Mouse (Mus musculus) G1E (cell line): ENCODE results near the gene Nos1. TPM values are rescaled to one million over a fixed set of nuclear protein-coding genes. Genes with fewer than 3 reads are reported as not detected.

Source experiments
- ATAC-seq: 2 replicates; pipeline ENCODE4 v1.8.0; 2016; ENCODE audit warnings: mild to moderate bottlenecking; ENCODE audit not compliant: insufficient number of reproducible peaks, poor library complexity, low FRiP score, severe bottlenecking; ENCODE audit errors: extremely low read depth
- DNase-seq: peaks from one replicate; pipeline ENCODE4 v3.0.0; 2012; ENCODE audit warnings: low spot score
- H3K27me3 ChIP-seq: 2 replicates; pipeline ENCODE4 v1.6.1; 2012; ENCODE audit warnings: mild to moderate bottlenecking, low read length, inconsistent platforms; ENCODE audit not compliant: insufficient read depth
- H3K36me3 ChIP-seq: replicated peaks from 2 replicates; pipeline ENCODE3; 2012; ENCODE audit warnings: mild to moderate bottlenecking, inconsistent platforms
- H3K4me1 ChIP-seq: 2 replicates; pipeline ENCODE4 v1.6.1; 2012; ENCODE audit warnings: low read depth, low read length, inconsistent platforms, mixed read lengths; ENCODE audit not compliant: insufficient read depth
- H3K4me3 ChIP-seq: 2 replicates; pipeline ENCODE4 v1.5.1; 2012; ENCODE audit warnings: low read depth, mild to moderate bottlenecking, inconsistent platforms, low read length, moderate library complexity, mixed read lengths
- H3K9me3 ChIP-seq: replicated peaks from 2 replicates; pipeline ENCODE4 v1.6.1; 2012; ENCODE audit warnings: inconsistent platforms
- CTCF ChIP-seq: IDR thresholded peaks from 2 replicates; pipeline ENCODE4 v1.5.1; 2012; ENCODE audit warnings: low read depth, low read length, inconsistent platforms, mixed read lengths
- GATA1 ChIP-seq: IDR thresholded peaks from 2 replicates; pipeline ENCODE4 v1.6.1; 2012; ENCODE audit warnings: borderline replicate concordance, low read length, inconsistent platforms, mixed read lengths
- GATA2 ChIP-seq: IDR thresholded peaks from 2 replicates; pipeline ENCODE4 v1.6.1; 2012; ENCODE audit warnings: low read depth, low read length, inconsistent platforms, borderline replicate concordance
- POLR2AphosphoS5 ChIP-seq: IDR thresholded peaks from 2 replicates; pipeline ENCODE4 v1.6.1; 2012; ENCODE audit warnings: low read depth, low read length, inconsistent platforms; ENCODE audit not compliant: insufficient replicate concordance
- TAL1 ChIP-seq: conservative IDR thresholded peaks from 2 replicates; pipeline ENCODE4 v1.6.1; 2012; ENCODE audit warnings: low read depth, low read length, inconsistent platforms, mixed read lengths
- polyA plus RNA-seq: library from polyadenylated mRNA; stranded (reverse); fragments of >175 nt; gene quantifications from 2 replicates; pipeline ENCODE4 v1.2.3, GENCODE M21; 2012
- total RNA-seq, 2 experiments: library from RNA; stranded (forward) in 1 of 2; stranded (reverse) in 1 of 2; fragments of 200-1000 nt in 1 of 2; fragments of >200 nt in 1 of 2; fragmentation: Nextera tagmentation in 1 of 2; gene quantifications; 2 replicates each; pipeline ENCODE4 v1.2.3; 2014 to 2017

Nos1 gene
- total and polyA plus RNA-seq, 3 experiments = 0.05 TPM; not detected in 2

DNA sequence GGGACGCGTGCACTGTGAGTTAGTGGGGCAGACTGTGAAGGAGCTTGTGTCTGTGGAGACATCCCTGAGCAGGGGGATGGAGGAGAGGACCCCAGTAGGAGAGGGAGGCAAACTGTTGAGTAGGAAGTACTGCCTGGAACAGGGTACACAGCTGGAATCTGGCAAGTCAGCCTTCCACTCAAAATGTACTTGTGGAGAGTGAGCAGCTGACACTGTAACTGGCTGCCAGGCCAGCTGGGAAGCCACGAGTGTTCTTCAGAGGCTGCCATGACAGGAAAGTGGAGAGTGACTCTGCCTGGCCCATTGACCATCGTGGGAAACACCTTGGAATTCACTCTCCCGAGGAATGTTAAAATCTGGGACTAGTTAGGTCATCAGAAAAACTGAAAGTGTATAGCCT is 201.1 kb downstream of the Nos1 start:
- H3K27me3 ChIP-seq = no peaks in the 10 kb centered on the region
- H3K9me3 ChIP-seq = no peaks in the 10 kb centered on the region
- peaks cover 13% of the 10 kb centered on the region for H3K4me1 ChIP-seq
- TF ChIP-seq CTCF (no peak), GATA1 (no peak), POLR2AphosphoS5 (no peak), TAL1 (no peak)
- no peak for DNase-seq
- no peak for ATAC-seq
- peaks cover 92% of the 10 kb centered on the region for H3K36me3 ChIP-seq
- no peak overlapping the region for H3K4me3 ChIP-seq

DNA sequence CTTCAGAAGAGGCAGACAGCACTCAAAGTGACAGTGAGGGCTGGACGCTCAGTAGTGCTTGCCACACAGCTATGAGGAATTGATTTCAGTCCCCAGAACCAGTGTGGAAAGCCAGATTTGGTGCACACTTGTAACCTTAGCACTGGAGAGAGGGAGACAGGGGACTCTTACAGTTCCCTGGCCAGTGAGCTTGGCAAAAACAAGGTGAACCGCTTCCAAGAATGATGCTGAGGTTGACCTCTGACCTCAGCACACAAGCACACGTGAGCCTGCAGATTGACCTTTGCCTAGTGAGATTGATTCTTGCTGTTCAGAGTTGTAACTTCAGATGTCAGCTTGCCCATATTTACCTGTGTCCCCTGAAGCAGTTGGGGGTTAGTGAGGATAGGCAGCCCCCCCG is 205.5 kb downstream of the Nos1 start:
- Histone ChIP-seq H3K9me3 (no peaks in the 10 kb centered on the region), H3K27me3 (no peaks in the 10 kb centered on the region), H3K4me1 (no peaks in the 10 kb centered on the region), H3K36me3 (peaks cover 100% of the 10 kb centered on the region), H3K4me3 (no peak overlapping the region)
- TF ChIP-seq CTCF (no peak), TAL1 (no peak), GATA1 (no peak), GATA2 (no peak), POLR2AphosphoS5 (no peak)
- DNase-seq (no peak), ATAC-seq (no peak)

DNA sequence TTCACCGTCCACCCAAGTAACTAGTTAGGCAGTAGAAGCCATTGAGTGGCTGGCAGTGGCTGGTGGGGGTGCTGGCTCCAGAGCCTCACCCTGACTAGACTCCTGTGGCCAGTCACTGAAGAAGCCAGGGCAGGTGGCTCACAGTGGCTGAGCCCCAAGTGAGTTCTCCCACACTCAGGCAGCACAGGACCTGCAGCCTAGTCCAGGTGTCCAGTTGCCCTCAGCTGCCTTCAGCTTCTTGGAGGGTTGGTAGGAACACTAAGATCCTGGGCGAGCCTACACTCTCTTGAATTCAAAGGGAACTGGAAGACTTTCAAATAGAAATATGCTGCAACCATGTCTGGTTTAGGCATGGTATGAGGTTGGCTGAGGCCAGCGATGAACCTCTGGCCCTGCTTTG is 207.1 kb downstream of the Nos1 start:
- TF ChIP-seq CTCF (no peak), GATA2 (no peak), GATA1 (no peak), TAL1 (no peak), POLR2AphosphoS5 (no peak)
- Histone ChIP-seq H3K4me1 (no peaks in the 10 kb centered on the region), H3K4me3 (no peak overlapping the region), H3K9me3 (no peaks in the 10 kb centered on the region), H3K36me3 (peaks cover 100% of the 10 kb centered on the region), H3K27me3 (no peaks in the 10 kb centered on the region)
- ATAC-seq (no peak), DNase-seq (no peak)

DNA sequence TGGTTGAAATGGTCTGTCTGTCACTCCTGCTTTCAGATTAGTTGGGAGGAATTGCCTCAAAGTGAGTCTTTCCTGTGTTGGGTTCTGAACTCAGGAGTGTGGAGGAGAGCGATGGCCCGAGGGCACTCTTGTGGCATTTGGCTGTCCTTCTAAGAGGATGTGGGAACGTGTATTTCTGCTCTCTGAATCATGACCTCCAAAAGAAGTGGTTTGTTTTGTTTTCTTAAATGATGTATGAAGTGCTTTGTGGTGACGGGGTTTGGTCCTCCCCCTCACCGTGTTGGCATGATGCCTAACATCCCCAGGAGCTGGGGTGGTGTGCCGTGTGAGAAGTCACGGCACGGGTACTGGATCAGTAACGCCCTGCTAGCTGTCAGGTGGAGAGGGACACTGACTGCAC is 207.5 kb downstream of the Nos1 start:
- no peak overlapping the region for H3K4me3 ChIP-seq
- no peak for ATAC-seq
- no peak for TF ChIP-seq POLR2AphosphoS5
- no peak for TF ChIP-seq CTCF
- TF ChIP-seq GATA2 = no peak
- TF ChIP-seq TAL1 = no peak
- no peak for TF ChIP-seq GATA1
- DNase-seq = no peak
- no peaks in the 10 kb centered on the region for H3K27me3 ChIP-seq
- H3K4me1 ChIP-seq = no peaks in the 10 kb centered on the region
- H3K36me3 ChIP-seq = peaks cover 99% of the 10 kb centered on the region
- H3K9me3 ChIP-seq = no peaks in the 10 kb centered on the region

DNA sequence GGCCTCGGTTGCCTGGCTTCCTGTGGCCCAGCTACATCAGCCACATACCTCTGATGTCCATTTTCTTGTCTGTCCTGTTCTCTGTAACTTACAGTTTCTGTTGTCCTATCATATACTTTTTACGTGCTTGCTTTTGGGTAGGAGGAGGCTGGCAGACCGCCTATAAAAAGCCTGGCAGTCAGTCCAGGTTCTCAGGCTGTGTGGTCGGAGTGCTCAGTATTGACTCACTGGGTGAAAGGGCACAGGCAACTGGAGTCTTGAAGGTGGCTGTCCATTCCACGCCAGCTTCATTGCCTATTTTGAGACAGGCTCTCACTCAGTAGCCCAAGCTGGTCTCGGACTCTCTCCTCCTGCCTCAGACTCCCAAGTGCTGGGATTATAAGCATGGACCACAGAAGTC is 208.9 kb downstream of the Nos1 start:
- H3K9me3 ChIP-seq = no peaks in the 10 kb centered on the region
- no peak overlapping the region for H3K4me3 ChIP-seq
- DNase-seq = no peak
- TF ChIP-seq TAL1 = no peak
- TF ChIP-seq CTCF = no peak
- no peak for TF ChIP-seq GATA1
- TF ChIP-seq POLR2AphosphoS5 = no peak
- TF ChIP-seq GATA2 = no peak
- no peaks in the 10 kb centered on the region for H3K27me3 ChIP-seq
- peaks cover 99% of the 10 kb centered on the region for H3K36me3 ChIP-seq
- no peak for ATAC-seq
- no peaks in the 10 kb centered on the region for H3K4me1 ChIP-seq

DNA sequence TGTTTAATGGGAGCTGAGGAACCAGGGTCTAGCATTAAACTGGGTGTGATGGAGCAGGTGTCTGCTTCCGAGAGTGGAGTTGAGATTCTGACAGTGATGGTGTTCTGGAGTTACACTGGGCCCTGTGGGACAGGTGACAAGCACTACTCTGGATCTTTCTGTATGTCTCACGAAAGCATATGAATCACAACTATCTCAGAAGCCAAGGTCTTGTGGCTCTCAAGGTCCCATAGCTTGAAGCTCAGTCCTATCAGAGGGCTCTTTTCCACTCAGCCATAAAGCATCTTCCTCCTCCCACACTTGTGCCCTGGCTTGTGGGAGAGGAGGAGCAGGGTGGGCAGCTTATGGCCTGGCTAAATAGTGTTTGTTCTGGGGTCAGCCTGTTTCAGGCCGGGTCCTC is 210.1 kb downstream of the Nos1 start:
- TF ChIP-seq TAL1 (no peak), GATA1 (no peak), GATA2 (no peak), POLR2AphosphoS5 (no peak), CTCF (no peak)
- Histone ChIP-seq H3K9me3 (no peaks in the 10 kb centered on the region), H3K4me3 (no peak overlapping the region), H3K27me3 (no peaks in the 10 kb centered on the region), H3K4me1 (no peaks in the 10 kb centered on the region), H3K36me3 (peaks cover 99% of the 10 kb centered on the region)
- no peak for DNase-seq
- ATAC-seq = no peak

DNA sequence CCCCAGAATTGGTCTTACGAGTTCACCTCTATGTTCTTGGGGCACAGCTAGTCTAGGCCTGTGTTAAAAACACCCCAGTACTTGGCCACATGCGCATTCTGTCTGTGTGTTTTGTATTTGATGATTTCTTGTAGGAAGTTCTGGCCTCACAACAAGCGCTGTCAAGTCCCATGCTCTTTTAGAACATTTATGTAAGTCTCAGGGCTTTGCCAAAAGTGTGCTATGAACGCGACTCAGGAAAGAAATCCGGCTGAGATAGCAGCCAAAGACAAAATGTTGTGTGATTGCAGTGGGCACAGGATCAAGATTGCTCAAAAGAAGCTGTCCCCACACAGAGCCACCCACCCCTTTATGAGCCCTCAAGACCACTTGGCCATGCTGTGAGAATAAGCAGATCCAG is 212.7 kb downstream of the Nos1 start:
- ATAC-seq = no peak
- Histone ChIP-seq H3K36me3 (peaks cover 97% of the 10 kb centered on the region), H3K4me1 (no peaks in the 10 kb centered on the region), H3K9me3 (no peaks in the 10 kb centered on the region), H3K27me3 (no peaks in the 10 kb centered on the region), H3K4me3 (no peak overlapping the region)
- TF ChIP-seq TAL1 (no peak), GATA2 (no peak), CTCF (no peak), GATA1 (no peak), POLR2AphosphoS5 (no peak)
- no peak for DNase-seq
